Mouse (Mus musculus) MEL (cell line): ENCODE data around the gene Arid1a. TPM values are rescaled to one million over a fixed set of nuclear protein-coding genes. Genes with fewer than 3 reads are reported as not detected.
A peak's percentile ranks its signal among the peaks of the same experiment; 100 is the strongest.

Experiments
- DNase-seq: peaks from one replicate; pipeline ENCODE4 v3.0.0; 2011; ENCODE audit warnings: low read depth, low spot score
- H3K27ac ChIP-seq: 2 replicates; pipeline ENCODE4 v1.5.1; 2012; ENCODE audit warnings: low read depth, mild to moderate bottlenecking, control low read depth, low read length, moderate library complexity; ENCODE audit not compliant: control insufficient read depth
- H3K27me3 ChIP-seq, 2 experiments: fragments of 150-350 bp in 1 of 2; sonication (generic) in 1 of 2; 2 replicates each; pipeline ENCODE4 v1.6.1; 2012; ENCODE audit warnings: low read length in 2 of 2, mild to moderate bottlenecking in 2 of 2, improper control_type of control experiment in 1 of 2, moderate library complexity in 1 of 2; ENCODE audit not compliant: insufficient read depth in 2 of 2, control insufficient read depth in 1 of 2
- H3K36me3 ChIP-seq, 2 experiments: 2 replicates each; pipeline ENCODE4 v1.6.1; 2012 to 2014; ENCODE audit warnings: low read length in 2 of 2, improper control_type of control experiment in 1 of 2, inconsistent platforms in 1 of 2, mild to moderate bottlenecking in 1 of 2; ENCODE audit not compliant: insufficient read depth in 2 of 2, control insufficient read depth in 1 of 2
- H3K4me1 ChIP-seq, 2 experiments: fragments of 150-350 bp in 1 of 2; sonication (generic) in 1 of 2; 2 replicates each; pipeline ENCODE4 v1.6.1; 2012; ENCODE audit warnings: low read length in 2 of 2, improper control_type of control experiment in 1 of 2, mild to moderate bottlenecking in 1 of 2; ENCODE audit not compliant: insufficient read depth in 2 of 2, control insufficient read depth in 1 of 2
- H3K4me3 ChIP-seq, 2 experiments: fragments of 150-350 bp in 1 of 2; sonication (generic) in 1 of 2; 2 replicates each; pipeline ENCODE4 v1.5.1; 2012; ENCODE audit warnings: low read depth in 2 of 2, low read length in 2 of 2, mild to moderate bottlenecking in 2 of 2, moderate library complexity in 2 of 2, control low read depth in 1 of 2, improper control_type of control experiment in 1 of 2; ENCODE audit not compliant: control insufficient read depth in 1 of 2, insufficient read depth in 1 of 2
- H3K79me2 ChIP-seq: 2 replicates; pipeline ENCODE4 v1.6.1; 2012; ENCODE audit warnings: mild to moderate bottlenecking, low read length, moderate library complexity; ENCODE audit not compliant: control insufficient read depth, poor library complexity, insufficient read depth
- H3K9ac ChIP-seq: 2 replicates; pipeline ENCODE4 v1.6.1; 2012; ENCODE audit warnings: low read depth, mild to moderate bottlenecking, control low read depth, low read length, moderate library complexity; ENCODE audit not compliant: control insufficient read depth, poor library complexity, severe bottlenecking
- H3K9me3 ChIP-seq: fragments of 150-350 bp; sonication (generic); replicated peaks from 2 replicates; pipeline ENCODE4 v1.6.1; 2012; ENCODE audit warnings: mild to moderate bottlenecking, low read length, improper control_type of control experiment, moderate library complexity; ENCODE audit not compliant: insufficient read depth
- BHLHE40 ChIP-seq: IDR thresholded peaks from 2 replicates; pipeline ENCODE4 v1.6.1; 2012; ENCODE audit warnings: low read depth, mild to moderate bottlenecking, inconsistent platforms, low read length, improper control_type of control experiment, borderline replicate concordance
- CHD1 ChIP-seq: IDR thresholded peaks from 2 replicates; pipeline ENCODE4 v1.6.1; 2012; ENCODE audit warnings: low read depth, mild to moderate bottlenecking, inconsistent platforms, low read length, improper control_type of control experiment
- CHD2 ChIP-seq: IDR thresholded peaks from 2 replicates; pipeline ENCODE4 v1.6.1; 2011; ENCODE audit warnings: low read length, improper control_type of control experiment
- CTCF ChIP-seq, 3 experiments: IDR thresholded peaks in 2 of 3; conservative IDR thresholded peaks in 1 of 3; 2 replicates each; pipeline ENCODE4 v1.5.1; 2011 to 2012; ENCODE audit warnings: low read length in 3 of 3, low read depth in 2 of 3, mild to moderate bottlenecking in 2 of 3, improper control_type of control experiment in 1 of 3, inconsistent platforms in 1 of 3, mixed read lengths in 1 of 3, moderate library complexity in 1 of 3; ENCODE audit not compliant: control insufficient read depth in 1 of 3, insufficient read depth in 1 of 3, poor library complexity in 1 of 3, severe bottlenecking in 1 of 3
- ELF1 ChIP-seq: IDR thresholded peaks from 2 replicates; pipeline ENCODE4 v1.6.1; 2014; ENCODE audit warnings: low read depth, mild to moderate bottlenecking, inconsistent platforms, low read length, improper control_type of control experiment, moderate library complexity
- EP300 ChIP-seq, 2 experiments: IDR thresholded peaks; 2 replicates each; pipeline ENCODE4 v1.6.1; 2011; ENCODE audit warnings: improper control_type of control experiment in 2 of 2, low read length in 2 of 2, low read depth in 1 of 2, mild to moderate bottlenecking in 1 of 2
- GATA1 ChIP-seq: IDR thresholded peaks from 2 replicates; pipeline ENCODE4 v1.6.1; 2011; ENCODE audit warnings: low read depth, low read length, improper control_type of control experiment
- HCFC1 ChIP-seq: IDR thresholded peaks from 2 replicates; pipeline ENCODE4 v1.6.1; 2012; ENCODE audit warnings: low read depth, mild to moderate bottlenecking, inconsistent platforms, low read length, improper control_type of control experiment, moderate library complexity
- KAT2A ChIP-seq: conservative IDR thresholded peaks from 2 replicates; pipeline ENCODE4 v1.6.1; 2012; ENCODE audit warnings: low read depth, low read length, improper control_type of control experiment, inconsistent platforms
- MAFK ChIP-seq: IDR thresholded peaks from 2 replicates; pipeline ENCODE4 v1.6.1; 2011; ENCODE audit warnings: low read depth, mild to moderate bottlenecking, low read length, improper control_type of control experiment, borderline replicate concordance
- MAX ChIP-seq: IDR thresholded peaks from 2 replicates; pipeline ENCODE4 v1.6.1; 2011; ENCODE audit warnings: low read length, improper control_type of control experiment
- MEF2A ChIP-seq: IDR thresholded peaks from 2 replicates; pipeline ENCODE4 v1.6.1; 2014; ENCODE audit warnings: low read depth, mild to moderate bottlenecking, inconsistent platforms, low read length, improper control_type of control experiment; ENCODE audit not compliant: poor library complexity, insufficient replicate concordance, severe bottlenecking; ENCODE audit errors: extremely low read depth
- MXI1 ChIP-seq: IDR thresholded peaks from 2 replicates; pipeline ENCODE4 v1.6.1; 2011; ENCODE audit warnings: mild to moderate bottlenecking, low read depth, low read length, improper control_type of control experiment
- MYB ChIP-seq: IDR thresholded peaks from 2 replicates; pipeline ENCODE4 v1.6.1; 2011; ENCODE audit warnings: mild to moderate bottlenecking, low read depth, low read length, improper control_type of control experiment
- MYC ChIP-seq: IDR thresholded peaks from 2 replicates; pipeline ENCODE4 v1.6.1; 2011; ENCODE audit warnings: low read depth, mild to moderate bottlenecking, low read length, improper control_type of control experiment, moderate library complexity
- NELFE ChIP-seq: IDR thresholded peaks from 2 replicates; pipeline ENCODE4 v1.6.1; 2011; ENCODE audit warnings: low read depth, low read length, improper control_type of control experiment
- NRF1 ChIP-seq: IDR thresholded peaks from 2 replicates; pipeline ENCODE4 v1.6.1; 2014; ENCODE audit warnings: low read depth, mild to moderate bottlenecking, inconsistent platforms, low read length, improper control_type of control experiment, moderate library complexity; ENCODE audit not compliant: poor library complexity, insufficient read depth, severe bottlenecking
- POLR2AphosphoS2 ChIP-seq: IDR thresholded peaks from 2 replicates; pipeline ENCODE4 v1.6.1; 2011; ENCODE audit warnings: low read length, improper control_type of control experiment
- POLR2AphosphoS5 ChIP-seq: IDR thresholded peaks from 2 replicates; pipeline ENCODE4 v1.6.1; 2012; ENCODE audit warnings: low read depth, borderline replicate concordance, mild to moderate bottlenecking, inconsistent platforms, low read length, moderate library complexity, mixed read lengths
- RAD21 ChIP-seq: IDR thresholded peaks from 2 replicates; pipeline ENCODE4 v1.6.1; 2011; ENCODE audit warnings: mild to moderate bottlenecking, low read depth, low read length, improper control_type of control experiment
- RCOR1 ChIP-seq: IDR thresholded peaks from 2 replicates; pipeline ENCODE4 v1.6.1; 2012; ENCODE audit warnings: low read depth, mild to moderate bottlenecking, inconsistent platforms, low read length, improper control_type of control experiment
- SMC3 ChIP-seq: IDR thresholded peaks from 2 replicates; pipeline ENCODE4 v1.6.1; 2011; ENCODE audit warnings: low read depth, low read length, improper control_type of control experiment
- TAL1 ChIP-seq: IDR thresholded peaks from 2 replicates; pipeline ENCODE4 v1.6.1; 2012; ENCODE audit warnings: mild to moderate bottlenecking, inconsistent platforms, low read length, moderate library complexity, mixed read lengths
- TBP ChIP-seq: IDR thresholded peaks from 2 replicates; pipeline ENCODE4 v1.8.0; 2011; ENCODE audit warnings: low read depth, low read length, improper control_type of control experiment
- UBTF ChIP-seq: IDR thresholded peaks from 2 replicates; pipeline ENCODE4 v1.6.1; 2012; ENCODE audit warnings: low read depth, mild to moderate bottlenecking, inconsistent platforms, low read length, improper control_type of control experiment, moderate library complexity, borderline replicate concordance; ENCODE audit not compliant: insufficient read depth
- USF1 ChIP-seq: IDR thresholded peaks from 2 replicates; pipeline ENCODE4 v1.6.1; 2014; ENCODE audit warnings: low read depth, mild to moderate bottlenecking, inconsistent platforms, low read length, improper control_type of control experiment, moderate library complexity
- ZC3H11A ChIP-seq: IDR thresholded peaks from 2 replicates; pipeline ENCODE4 v1.6.1; 2012; ENCODE audit warnings: low read depth, mild to moderate bottlenecking, inconsistent platforms, low read length, improper control_type of control experiment
- ZMIZ1 ChIP-seq: IDR thresholded peaks from 2 replicates; pipeline ENCODE4 v1.6.1; 2012; ENCODE audit warnings: low read depth, mild to moderate bottlenecking, inconsistent platforms, low read length, improper control_type of control experiment, moderate library complexity
- ZNF384 ChIP-seq: IDR thresholded peaks from 2 replicates; pipeline ENCODE4 v1.6.1; 2012; ENCODE audit warnings: low read depth, mild to moderate bottlenecking, inconsistent platforms, low read length, improper control_type of control experiment
- polyA plus RNA-seq, 2 experiments: library from polyadenylated mRNA; stranded (reverse) in 1 of 2; unstranded in 1 of 2; fragments of >175 nt in 1 of 2; fragments of >200 nt in 1 of 2; gene quantifications; 2 replicates each; pipeline versions ENCODE4 v1.2.1 to v1.2.4; 2012; ENCODE audit warnings: low replicate concordance in 2 of 2, low read depth in 1 of 2; ENCODE audit not compliant: insufficient read length in 2 of 2, insufficient read depth in 1 of 2, missing spikeins in 1 of 2
- total RNA-seq: library from RNA; depleted of rRNA; stranded (reverse); fragments of 300-350 nt; gene quantifications from 2 replicates; pipeline ENCODE4 v1.2.3, GENCODE M21; 2012

The Arid1a gene
- total and polyA plus RNA-seq, 3 experiments: 18.1 to 83.3 (median 70.6) TPM

DNA sequence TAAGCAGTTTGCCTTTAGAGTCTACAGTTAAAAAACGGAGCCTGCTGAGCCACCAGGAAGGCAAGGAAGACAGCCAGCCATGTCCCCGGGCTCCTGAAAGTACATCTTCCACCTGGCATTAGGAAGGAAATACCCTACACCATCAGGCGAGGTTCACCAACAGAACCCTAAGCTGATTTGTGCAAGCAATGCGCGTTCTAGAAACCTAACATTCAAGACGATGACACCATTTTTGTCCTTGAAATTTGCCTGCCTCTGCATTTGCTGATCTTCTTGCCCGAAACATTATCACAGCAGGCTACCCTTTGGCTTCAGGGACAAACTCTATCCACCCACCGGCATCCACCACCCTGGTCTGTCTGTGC is 82.3 kb downstream of the Arid1a start:
- Histone ChIP-seq H3K4me3 (peak overlapping the region; percentile 40 to 53), H3K79me2 (peaks cover 7% of the 10 kb centered on the region), H3K36me3 (peaks cover 0 to 41% of the 10 kb centered on the region in 2 experiments; a peak in 2 of 4 replicates), H3K4me1 (peaks cover 12 to 39% of the 10 kb centered on the region in 2 experiments), H3K27ac (peak overlapping the region; percentile 100), H3K9ac (peak overlapping the region; percentile 79), H3K27me3 (no peaks in the 10 kb centered on the region), H3K9me3 (no peaks in the 10 kb centered on the region)
- TF ChIP-seq MEF2A: no peak
- TF ChIP-seq NELFE: no peak
- no peak for TF ChIP-seq ELF1
- TF ChIP-seq MAX: 0 out of 2 replicates have a peak, but pooled peaks have one; percentile 15
- no peak for TF ChIP-seq CTCF (IDR thresholded peaks at IDR 0.05 in 2 of 3, conservative IDR thresholded peaks at IDR 0.05 in 1 of 3; ENCODE audit: control insufficient read depth in 1 of 3, insufficient read depth in 1 of 3, low read depth in 2 of 3, low read length in 3 of 3, poor library complexity in 1 of 3, severe bottlenecking in 1 of 3)
- no peak for TF ChIP-seq NRF1
- TF ChIP-seq CHD2: no peak
- 0 out of 2 replicates have a peak, but pooled peaks have one; percentile 0 for TF ChIP-seq TBP
- TF ChIP-seq CHD1: no peak; the same call in 1 of the 2 replicates
- TF ChIP-seq MXI1: no peak
- TF ChIP-seq HCFC1: no peak
- TF ChIP-seq EP300 (IDR thresholded peaks at IDR 0.05; ENCODE audit: low read depth in 1 of 2, low read length in 2 of 2): no peak; a peak in 2 of 4 replicates
- TF ChIP-seq MYC: no peak
- no peak for DNase-seq

DNA sequence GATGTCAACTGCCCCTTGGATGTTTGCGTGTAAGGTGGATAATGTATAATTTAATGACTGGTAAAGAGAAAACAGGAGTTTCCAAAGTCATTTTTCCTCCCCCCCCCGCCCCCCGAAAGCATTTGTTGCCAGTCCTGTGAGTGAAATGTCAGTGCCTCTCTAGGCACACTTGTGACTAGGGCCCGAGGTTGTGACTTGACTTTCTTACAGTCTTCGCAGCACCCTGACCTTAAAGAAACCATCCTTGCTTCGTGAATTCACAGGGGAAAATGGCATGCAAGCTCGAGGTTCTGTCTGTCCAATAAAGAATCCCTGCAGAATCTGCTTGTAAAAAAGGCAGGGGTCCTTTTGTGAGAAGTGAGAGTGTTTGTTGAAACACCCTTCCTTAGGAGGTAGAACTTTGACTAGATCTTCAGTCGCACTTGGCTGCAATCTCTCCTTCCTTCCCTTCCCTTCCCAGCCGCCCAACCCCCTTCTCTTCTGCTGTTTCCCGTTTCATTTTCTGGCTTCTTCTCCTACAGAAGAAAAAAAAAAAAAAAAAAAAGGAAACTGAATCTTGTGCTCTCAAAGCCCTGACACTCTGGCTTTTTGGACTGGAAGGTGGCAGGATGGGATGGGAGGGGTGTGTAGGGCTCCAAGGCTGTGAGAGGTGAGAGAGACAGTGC is 82.8 kb downstream of the Arid1a start:
- peaks cover 0 to 41% of the 10 kb centered on the region in 2 experiments; a peak in 2 of 4 replicates for H3K36me3 ChIP-seq
- peaks cover 12 to 39% of the 10 kb centered on the region in 2 experiments for H3K4me1 ChIP-seq
- H3K27me3 ChIP-seq: no peaks in the 10 kb centered on the region
- H3K79me2 ChIP-seq: peaks cover 7% of the 10 kb centered on the region
- peak overlapping the region; percentile 79 for H3K9ac ChIP-seq
- DNase-seq: peak; percentile 83
- H3K4me3 ChIP-seq: peak overlapping the region; percentile 40 to 53
- no peaks in the 10 kb centered on the region for H3K9me3 ChIP-seq
- peak overlapping the region; percentile 100 for H3K27ac ChIP-seq
- TF ChIP-seq TAL1 (no peak), RAD21 (no peak), POLR2AphosphoS5 (no peak), SMC3 (peak; percentile 19; the same call in 1 of the 2 replicates), BHLHE40 (no peak), GATA1 (0 out of 2 replicates have a peak, but pooled peaks have one; percentile 12), MAFK (no peak), TBP (peak; percentile 72), CTCF (IDR thresholded peaks at IDR 0.05 in 2 of 3, conservative IDR thresholded peaks at IDR 0.05 in 1 of 3; ENCODE audit: control insufficient read depth in 1 of 3, insufficient read depth in 1 of 3, low read depth in 2 of 3, low read length in 3 of 3, poor library complexity in 1 of 3, severe bottlenecking in 1 of 3) (no peak), KAT2A (no peak), ZC3H11A (no peak), CHD1 (no peak), POLR2AphosphoS2 (no peak; the same call in 1 of the 2 replicates), NRF1 (no peak), ELF1 (no peak), ZMIZ1 (no peak), RCOR1 (peak; percentile 61; the same call in 1 of the 2 replicates), ZNF384 (peak; percentile 97), MYB (no peak), HCFC1 (0 out of 2 replicates have a peak, but pooled peaks have one; percentile 39), UBTF (no peak), USF1 (no peak)
